Mouse (Mus musculus) cerebellum, adult (tissue): ENCODE results near the gene Kxd1.

ENCODE experiments used
- ATAC-seq: cut with Nextera tagmentation; 2 replicates; pipeline ENCODE4 v1.9.2; 2017; ENCODE audit warnings: mild to moderate bottlenecking, moderate library complexity, mixed read lengths; ENCODE audit not compliant: insufficient number of reproducible peaks, low FRiP score, low TSS enrichment

The Kxd1 gene

DNA sequence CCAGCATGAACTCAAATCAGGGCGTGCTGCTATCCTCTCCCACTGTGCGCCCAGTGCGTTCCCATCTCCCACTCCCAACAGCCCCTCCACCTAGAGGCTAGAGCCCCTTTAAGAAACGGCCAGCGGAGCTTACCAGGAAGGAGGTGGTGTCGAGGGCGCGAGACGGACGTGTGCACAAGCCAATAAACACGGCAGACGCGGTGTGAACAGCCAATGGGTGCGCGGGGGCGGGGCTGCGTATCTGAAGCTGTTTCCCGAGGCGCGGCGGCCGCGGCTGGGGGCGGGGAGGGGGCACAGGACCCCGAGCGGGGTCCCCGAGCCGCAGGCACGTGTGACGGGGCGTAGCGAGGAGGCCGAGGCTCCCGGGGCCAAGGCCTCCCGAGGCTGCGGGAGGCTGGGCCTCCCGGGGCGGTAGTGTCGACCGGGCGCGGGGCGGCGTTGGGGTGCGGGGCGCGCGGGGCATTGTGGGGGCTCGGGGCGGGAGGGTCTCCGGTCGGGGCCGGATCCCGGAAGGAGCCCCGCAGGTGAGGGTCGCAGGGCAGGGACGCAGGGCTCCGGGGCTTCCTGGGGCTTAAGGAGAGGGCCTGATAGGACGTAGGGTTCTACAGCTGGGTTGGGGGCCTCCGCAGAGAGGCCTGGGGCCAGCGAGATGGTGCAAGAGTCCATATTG lies at the start of gene Kxd1, which contains the start of gene Fkbp8:
TSS of gene Kxd1 (minus strand) at position 445 of the 670 bp plus-strand sequence.
TSS of gene Fkbp8 (plus strand) at position 213 of the 670 bp plus-strand sequence.
- peak; percentile 85 for ATAC-seq

DNA sequence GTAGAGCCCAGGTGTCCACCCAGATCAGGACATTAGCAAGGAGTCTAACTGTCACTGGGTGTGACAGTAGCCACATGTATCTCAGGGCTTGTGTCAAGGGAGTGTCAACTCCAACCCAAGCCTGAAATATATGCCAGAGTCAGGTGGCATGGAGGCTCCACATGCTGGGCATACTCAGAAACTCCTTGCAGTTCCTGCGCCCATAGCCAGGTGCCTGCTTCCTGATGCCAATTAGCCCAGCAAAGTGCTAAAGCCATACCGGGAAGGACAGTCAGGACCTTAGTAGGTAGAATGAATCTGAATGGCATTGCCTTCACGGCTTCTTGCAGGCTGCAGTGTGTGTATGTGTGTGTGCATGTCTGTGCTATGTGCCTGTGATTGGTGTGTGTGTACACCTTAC lies 49.5 kb upstream of the Kxd1 start:
- ATAC-seq, result no peak

DNA sequence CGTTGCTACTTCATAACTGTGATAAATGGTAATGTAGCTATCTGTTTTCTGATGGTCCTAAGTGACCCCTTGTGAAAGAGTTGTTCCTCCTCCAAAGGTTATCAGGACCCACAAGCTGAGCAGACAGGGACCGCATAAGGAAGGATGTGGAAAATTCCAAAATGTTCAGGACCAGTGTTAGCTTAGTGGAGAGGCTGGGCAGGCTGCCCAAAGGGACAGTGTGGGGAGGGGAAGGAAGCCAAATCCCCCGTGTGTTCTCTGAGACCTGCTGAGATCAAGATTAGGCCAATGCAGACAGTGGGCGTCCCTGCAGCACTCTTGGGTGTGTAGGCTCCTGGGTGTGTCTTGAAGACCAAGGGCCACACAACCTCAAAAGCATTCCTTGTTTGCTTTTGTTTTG lies 47.2 kb upstream of the Kxd1 start:
- ATAC-seq, result no peak

DNA sequence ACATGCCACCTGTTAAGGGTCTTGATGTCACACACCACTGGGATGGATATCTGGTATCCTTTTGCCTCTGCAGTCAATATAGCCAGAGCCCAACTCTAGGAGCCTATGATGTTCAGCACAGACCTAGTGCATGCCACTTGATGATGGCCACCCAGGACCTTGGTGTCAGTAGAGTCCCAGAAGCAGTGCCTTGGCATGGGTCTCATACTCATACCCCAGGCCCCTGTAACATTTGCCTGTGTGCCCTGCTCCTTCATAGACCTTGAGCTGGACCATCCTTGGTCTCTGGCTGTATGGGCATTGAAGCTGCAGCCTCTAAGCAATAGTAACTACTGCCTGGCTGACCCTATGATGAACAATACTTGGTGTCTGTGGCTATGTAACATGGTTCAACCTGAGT lies 46.5 kb upstream of the Kxd1 start:
- no peak for ATAC-seq

DNA sequence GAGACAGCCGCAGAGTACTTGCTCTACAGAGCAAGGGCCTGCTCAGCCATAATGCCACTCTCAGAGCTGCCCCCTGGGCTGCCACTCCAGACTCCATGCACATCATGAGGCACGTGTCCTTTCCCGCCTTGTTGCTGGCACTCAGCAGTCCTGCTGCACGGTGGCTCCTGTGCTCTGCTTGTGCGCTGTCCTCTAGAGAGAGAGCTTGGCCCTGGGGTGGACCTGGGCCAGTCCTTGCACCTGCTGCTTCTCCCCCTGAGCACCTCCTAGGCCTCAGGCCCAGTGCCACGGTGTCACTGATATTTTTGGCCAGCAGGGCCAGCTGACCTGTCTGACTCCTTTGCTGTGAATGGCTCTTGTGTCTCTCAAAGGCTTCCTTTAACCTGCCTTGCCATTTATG lies 43.2 kb upstream of the Kxd1 start:
- ATAC-seq, result peak; percentile 42

DNA sequence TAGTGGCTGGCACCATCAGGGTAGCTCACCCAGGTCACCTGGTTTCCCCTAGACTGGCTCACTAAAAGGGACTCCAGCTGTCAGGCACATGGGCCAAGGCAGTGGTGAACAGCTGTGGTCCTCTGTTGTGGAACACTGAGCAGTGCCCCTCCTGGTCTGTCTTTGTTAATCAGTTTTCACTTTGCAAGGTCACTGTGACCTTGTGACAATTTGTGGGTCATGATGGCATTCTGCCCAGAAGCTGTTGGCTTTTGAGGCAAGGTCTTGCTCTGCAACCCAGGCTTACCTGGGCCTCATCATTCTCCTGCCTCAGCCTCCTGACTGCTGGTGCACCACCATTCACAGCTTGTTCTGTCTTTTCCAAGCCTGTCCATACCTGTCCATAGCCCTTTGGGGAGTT lies 42.6 kb upstream of the Kxd1 start:
- ATAC-seq, result no peak

DNA sequence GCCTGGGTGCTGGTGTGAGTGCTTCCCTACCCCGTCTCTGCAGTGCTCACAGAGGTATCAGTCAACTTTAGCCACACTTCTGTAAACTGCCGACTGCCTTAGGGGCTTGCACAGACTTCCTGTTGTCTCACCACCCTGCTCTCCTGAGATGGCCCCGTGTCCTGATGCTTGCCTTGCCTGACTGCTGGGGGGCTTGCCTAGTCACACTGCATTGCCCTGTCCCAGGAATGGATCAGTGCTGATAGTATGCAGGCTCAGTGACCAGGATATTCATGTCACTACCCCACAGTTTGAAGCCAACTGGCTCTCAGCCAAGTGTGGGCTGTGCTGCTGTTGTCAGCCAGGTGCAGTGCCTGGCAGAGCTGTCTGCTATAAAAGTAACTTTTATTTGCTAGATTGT lies 37.8 kb upstream of the Kxd1 start:
- no peak for ATAC-seq

DNA sequence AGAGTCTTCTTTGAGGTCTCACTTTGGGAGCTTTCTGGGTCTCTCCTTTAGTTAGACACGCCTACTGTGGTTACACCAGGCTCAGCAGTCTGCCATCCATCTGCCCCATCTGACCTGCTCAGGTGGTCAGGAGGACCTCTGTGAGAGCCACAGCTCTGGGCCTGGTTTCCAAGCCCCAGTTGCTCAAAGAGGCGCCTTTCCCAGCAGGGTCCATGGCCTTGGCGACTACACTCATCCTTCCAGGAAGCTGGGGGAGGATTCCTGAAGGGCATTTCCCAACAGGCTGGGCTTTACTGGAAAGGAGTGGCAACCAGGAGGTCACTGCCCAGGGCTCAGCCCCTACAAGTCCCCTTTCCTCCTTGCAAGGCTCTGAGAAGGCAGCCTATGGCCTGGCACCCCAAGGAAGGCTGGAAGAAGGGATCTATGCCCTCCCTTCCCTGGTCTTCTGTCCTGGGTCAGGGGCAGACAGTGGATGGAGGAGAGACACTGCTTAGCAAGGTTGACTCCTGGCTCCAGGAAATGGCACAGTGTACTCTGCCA lies 37.0 kb upstream of the Kxd1 start:
- no peak for ATAC-seq

DNA sequence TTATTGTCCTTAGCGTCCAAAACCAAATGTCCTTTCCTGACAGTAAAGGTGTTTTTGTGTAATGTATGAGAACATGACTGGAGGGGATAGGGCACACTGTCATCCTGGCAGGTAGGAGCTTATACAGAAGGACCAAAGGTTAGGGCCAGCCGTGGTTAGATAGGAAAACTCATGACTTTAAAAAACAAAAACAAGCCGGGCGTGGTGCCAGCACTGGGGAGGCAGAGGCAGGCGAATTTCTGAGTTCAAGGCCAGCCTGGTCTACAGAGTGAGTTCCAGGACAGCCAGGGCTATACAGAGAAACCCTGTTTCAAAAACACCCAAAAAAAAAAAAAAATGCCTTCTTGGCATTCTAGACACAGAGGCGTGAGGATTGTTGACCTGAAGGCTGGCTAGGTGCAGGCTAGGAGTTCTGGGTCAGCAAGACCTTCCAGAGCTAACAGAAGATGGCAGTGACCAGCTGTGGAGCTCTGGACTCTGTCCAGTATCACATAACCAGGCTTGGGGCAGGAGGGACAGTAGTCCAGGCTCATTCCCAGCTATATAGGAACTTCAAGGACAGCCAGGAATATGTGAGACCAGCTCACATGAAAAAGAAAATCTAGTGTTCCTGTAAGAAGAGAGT lies 36.1 kb upstream of the Kxd1 start:
- ATAC-seq, result no peak

DNA sequence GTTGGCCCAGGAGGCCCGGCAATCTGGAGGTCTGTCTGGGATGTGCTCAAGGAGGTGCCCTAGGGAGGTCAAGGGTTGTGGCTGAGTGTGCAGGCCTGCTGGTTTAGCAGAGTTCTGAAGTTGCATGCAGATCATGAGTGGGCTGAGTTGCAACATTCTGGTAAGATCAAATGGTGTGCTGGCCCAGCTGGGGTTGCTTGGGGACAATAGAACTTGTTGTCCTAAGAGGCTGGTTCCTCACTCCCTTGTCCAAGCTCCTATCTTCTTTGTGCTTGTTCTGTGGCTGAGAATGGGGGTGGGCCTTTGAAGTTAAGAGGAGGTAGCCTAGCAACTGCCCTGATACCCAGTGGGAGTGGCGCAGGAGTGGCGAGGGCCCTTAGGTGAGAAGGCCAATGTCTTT lies 35.0 kb upstream of the Kxd1 start:
- ATAC-seq, result no peak

DNA sequence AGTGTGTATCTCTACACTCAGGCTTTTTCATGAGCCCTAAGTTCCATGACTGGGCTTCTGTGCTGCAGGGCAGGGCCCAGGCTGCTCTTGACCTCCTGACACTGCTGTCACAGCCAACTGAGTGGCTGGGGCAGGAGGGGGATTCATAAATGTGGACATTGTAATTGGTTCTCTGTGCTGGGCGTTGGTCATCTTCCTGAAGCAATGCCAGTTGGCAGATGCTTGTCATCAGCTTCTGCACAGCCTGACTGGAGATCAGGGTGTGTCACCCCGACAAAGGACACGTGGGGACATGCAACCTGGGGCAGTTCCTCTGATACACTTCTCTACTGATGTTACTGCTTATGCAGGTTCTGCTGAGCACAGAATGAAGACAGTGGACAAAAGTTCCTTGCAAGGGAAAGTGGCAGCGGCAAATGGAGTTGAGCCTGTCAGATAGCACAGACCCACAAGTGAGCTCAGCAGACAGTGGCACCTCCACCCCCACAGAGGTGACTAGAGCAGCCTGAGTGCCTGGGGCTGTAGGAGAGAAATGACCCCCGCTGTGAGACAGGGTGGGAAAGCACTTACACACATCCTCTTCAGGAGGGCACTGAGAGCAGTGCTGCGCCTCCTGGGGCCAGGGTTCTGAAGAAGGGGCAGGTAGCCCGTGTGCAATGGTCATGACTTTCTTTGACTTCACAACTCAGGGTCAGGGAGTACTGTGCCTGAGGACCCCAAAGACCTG lies 34.2 kb upstream of the Kxd1 start:
- no peak for ATAC-seq

DNA sequence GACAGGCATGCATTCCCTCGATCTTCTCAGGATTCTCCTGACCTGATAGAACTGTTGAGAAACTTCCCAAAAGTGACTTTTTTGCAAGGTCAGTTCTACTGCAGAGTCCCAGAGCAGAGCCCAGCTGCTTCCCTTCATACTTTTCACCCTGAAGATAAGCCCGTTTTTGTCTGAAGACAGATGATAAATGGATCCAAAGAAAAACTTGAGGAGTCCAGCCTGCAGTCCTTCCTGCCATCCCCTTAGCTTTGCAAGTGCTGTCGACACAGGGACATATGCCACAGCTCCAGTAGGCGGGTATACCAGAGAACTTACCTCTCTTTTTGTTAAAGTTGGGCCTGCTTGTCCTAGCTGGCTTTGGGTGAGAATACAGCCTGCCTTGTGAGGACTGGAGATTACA lies 33.6 kb upstream of the Kxd1 start:
- no peak for ATAC-seq

DNA sequence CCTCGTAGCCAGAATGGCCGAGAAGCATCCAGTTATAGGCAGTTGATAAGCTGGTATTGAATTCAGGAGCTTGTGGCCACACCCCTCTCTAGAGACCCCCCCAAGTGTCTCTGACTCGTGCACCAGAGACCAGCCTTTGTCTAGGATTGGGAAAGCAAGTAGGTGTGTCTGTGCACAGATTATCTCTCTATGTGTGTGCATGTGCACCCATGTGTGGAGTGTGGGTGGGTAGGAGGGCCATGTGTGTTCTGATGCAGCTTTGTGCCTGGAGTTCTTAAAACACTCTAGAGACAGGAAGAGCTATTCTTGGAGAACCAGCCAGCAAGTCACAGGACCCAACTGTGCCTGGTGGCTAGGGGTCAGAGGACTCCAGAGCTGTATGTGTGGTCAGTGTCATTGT lies 32.8 kb upstream of the Kxd1 start:
- ATAC-seq, result no peak

DNA sequence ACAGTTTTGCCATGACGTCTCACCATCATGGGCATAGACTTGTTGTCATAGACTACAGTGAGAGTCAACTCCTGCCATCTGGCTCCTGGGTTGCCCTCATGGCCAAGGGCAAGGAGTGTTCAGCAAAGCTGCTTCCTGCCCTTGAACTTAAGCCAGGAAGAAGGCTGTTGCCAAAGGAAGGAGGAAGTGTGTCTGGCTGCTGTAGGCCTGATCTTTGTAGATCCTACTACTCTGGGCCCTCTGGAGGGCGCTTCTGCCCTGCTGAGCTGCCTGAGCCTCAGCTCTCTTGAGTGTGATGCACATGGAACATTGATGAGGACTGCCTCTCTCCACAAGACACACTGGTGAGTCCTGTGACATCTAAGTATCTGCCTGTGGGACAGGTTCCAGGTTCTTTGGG lies 32.3 kb upstream of the Kxd1 start:
- peak; percentile 62; the same call in 1 of the 2 replicates for ATAC-seq

DNA sequence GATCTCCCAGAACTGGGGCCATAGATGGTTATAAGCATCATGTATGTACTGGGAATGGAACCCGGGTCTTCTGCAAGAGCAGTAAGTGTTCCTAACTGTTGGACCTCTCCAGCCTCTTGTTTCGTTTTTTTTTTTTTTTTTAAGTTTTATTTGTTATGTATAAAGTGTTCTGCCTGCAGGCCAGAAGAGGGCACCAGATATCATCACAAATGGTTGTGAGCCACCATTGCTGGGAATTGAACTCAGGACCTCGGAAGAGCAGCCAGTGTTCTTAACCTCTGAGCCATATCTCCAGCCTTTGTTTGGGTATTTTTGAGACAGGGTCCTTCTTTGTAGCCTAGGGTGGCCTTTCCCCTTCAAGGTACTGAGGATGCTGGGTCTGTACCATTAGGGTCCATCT lies 31.2 kb upstream of the Kxd1 start:
- ATAC-seq, result no peak

DNA sequence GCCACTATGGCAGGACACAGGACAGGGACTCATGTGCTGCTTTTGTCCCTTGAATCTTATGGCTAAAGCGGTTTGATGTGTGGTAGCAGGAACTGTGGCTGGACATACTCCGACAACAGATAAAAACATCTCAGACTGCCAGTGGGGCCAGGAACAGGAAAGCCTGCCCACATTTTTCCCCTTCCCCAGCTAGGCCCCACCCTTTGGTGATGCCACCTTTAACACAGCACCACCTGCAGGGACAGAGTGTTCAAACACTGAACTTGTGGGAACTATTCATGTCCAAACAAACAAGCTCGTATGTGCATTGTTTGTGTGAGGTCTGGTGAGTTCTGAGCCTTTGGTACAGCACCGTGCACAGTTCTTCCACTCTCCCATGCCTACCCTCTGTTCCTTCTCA lies 30.6 kb upstream of the Kxd1 start:
- ATAC-seq, result no peak

DNA sequence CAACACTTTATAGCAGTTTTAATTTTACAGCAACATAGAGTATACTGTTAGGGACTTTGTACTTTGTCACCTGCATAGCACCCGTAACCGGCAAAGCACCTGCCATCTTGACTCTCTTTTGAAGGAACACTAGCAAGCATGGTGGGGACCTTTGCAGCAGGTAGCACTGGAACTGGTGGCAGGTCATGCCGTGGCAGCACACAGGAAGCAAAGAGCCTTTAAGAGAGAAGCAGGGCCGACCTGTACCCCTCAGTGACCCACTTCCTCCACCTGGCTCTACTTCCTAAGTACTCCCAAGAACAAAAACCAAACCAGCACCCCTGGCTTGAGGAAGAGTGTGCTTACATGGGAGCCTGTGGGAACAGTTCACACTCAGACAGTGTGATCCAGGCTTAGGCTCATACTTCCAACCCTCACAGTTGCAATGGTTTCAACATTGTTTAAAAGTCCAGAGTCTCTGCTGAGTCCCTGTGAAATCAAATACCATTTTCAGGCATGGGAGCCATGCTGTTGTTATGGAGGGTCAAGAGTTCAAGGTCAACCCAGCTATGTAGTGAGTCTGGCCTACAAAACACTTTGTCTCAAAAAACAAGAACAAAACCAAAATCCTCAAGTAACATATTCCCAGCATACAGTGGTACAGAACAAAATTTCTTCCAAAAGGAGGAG lies 27.5 kb upstream of the Kxd1 start:
- no peak for ATAC-seq

DNA sequence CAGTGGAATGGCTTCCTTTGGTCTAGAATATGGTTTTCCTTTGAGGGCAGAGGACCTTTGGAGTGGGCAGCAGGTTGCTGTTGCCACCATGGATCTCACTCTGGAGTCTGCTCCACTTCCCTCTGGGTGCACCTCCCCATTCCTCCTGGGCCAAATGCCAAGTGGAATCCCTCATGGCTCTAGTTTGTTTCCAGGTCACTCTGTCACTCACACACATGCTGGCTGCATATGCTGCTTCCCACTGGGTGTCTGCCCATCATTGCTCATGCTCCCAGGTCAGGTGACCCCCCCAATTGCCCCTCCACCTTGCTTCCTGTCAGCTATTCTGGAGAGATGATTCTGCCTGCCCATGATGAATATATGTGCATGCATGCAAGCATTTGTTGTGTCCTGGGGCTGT lies 26.0 kb upstream of the Kxd1 start:
- ATAC-seq, result peak; percentile 68

DNA sequence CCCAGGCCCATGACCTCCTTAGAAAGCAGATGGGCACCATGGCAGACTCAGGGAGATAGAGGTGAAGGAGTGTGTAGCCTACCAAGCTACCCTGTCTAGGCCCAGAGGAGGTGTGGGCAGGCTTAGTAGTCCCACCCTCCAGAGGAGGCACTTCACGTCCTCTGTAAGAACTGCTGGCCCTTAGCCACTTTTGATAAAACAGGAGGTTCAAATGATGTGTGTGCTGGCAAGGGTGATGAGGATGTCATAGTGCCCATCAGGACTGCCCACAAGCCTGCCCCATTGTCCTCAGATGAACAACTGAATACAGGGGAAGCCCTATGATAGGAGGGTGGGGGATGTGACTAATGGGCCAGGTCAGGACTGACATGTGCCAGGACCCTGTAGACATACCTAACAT lies 25.1 kb upstream of the Kxd1 start:
- no peak for ATAC-seq

DNA sequence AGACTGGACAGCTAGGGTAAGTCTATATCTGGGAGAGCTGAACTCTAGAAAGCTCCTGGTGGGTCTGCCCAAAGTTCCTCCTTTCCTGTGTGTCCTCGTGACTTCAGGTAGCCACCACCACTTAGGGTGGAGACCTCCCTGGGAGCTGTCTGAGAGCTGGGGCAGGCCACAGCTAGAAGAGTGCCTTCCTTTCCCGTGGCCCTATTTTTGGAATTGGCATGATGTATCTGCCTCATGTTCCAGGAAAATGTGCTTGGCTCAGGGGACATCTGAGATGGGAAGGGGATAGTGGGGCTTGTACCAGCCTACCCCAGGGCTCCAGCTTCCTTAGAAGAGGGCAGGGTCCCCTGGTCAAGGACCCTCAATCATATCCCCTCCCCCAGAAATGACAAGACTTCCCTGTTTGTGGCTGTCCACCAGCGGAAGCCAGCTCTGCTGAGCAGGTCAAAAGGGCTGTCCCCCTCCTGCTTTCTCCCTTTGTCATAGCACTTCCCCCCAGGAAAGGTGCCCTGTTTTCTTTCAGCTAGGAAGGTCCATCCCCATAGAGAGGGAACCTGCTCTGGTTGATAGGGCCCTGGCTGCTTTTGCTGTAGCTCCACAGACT lies 23.9 kb upstream of the Kxd1 start:
- no peak for ATAC-seq
